In the genomic region with DNA sequence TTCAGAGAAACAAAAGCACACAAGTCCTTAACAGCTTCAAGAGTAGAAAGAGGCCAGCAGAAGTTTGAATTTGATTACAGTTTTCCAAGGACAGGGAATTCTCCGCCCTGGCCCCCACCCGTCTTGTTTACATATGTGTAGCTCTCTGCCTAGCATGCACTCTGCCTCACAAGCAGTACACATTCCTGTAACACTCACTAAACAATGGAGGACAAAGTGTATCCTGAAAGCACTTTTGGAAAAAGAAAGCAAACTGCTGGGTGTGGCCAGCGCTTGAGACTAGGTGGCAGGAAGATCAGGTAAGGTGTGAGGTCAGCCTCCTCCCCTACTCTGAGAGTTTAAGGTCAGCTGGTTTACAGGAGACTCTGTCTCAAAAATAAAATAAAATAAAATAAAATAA, we compare ENCODE assay signal across 10 mouse cellular contexts. TPM values are rescaled to one million over a fixed set of nuclear protein-coding genes. Genes with fewer than 3 reads are reported as not detected.
DNase-seq lines count a peak whose midpoint lies in the region; ATAC-seq lines count a peak whose summit lies in the region.
"Had no signal": no experiment of that assay in that cellular context is flagged by ENCODE, and none has a peak within 500 bp of the region (broad histone marks: within the 10 kb centered on the region; RNA-seq: fewer than 3 reads in every experiment).

No protein-coding gene starts in this region.

- H3K4me2 ChIP-seq in heart, embryonic 12.5 days = no peak overlapping the region
- H3K4me2 ChIP-seq in neural tube, embryonic 13.5 days = no peak overlapping the region
- no peak overlapping the region for H3K4me2 ChIP-seq in neural tube, embryonic 15.5 days
- no peak overlapping the region for H3K4me2 ChIP-seq in hindbrain, embryonic 15.5 days
- H3K4me2 ChIP-seq in stomach, embryonic 16.5 days (ENCODE audit: low read depth, low read length) = no peak overlapping the region
- H3K4me2 ChIP-seq: limb, embryonic 15.5 days had no signal

- 74% methylated on average over 3 of the region's 3 CpGs for WGBS in heart, embryonic 12.5 days
- 75% methylated on average over 3 of the region's 3 CpGs for WGBS in heart, embryonic 10.5 days
- 87% methylated on average over 3 of the region's 3 CpGs for WGBS in neural tube, embryonic 13.5 days
- WGBS in neural tube, embryonic 15.5 days = 84% methylated on average over 3 of the region's 3 CpGs
- 84% methylated on average over 3 of the region's 3 CpGs for WGBS in hindbrain, embryonic 15.5 days
- 47% methylated on average over 3 of the region's 3 CpGs for WGBS in stomach, embryonic 16.5 days

- H3K9ac ChIP-seq in heart, embryonic 12.5 days = no peak overlapping the region
- no peak overlapping the region for H3K9ac ChIP-seq in neural tube, embryonic 13.5 days
- H3K9ac ChIP-seq in neural tube, embryonic 15.5 days (replicated peaks) = no peak overlapping the region
- no peak overlapping the region for H3K9ac ChIP-seq in hindbrain, embryonic 15.5 days
- H3K9ac ChIP-seq in stomach, embryonic 16.5 days (ENCODE audit: low read length) = peak overlapping the region; percentile 38; the same call in 1 of the 2 replicates
- H3K9ac ChIP-seq: limb, embryonic 15.5 days had no signal

- peak; percentile 27; the same call in 1 of the 2 replicates for ATAC-seq in heart, embryonic 12.5 days (ENCODE audit: insufficient number of reproducible peaks, low FRiP score)
- ATAC-seq in neural tube, embryonic 13.5 days (ENCODE audit: low read depth) = no peak
- ATAC-seq in neural tube, embryonic 15.5 days (ENCODE audit: low FRiP score) = no peak
- ATAC-seq in hindbrain, embryonic 15.5 days (ENCODE audit: low FRiP score, low read depth) = 0 out of 2 replicates have a peak, but pooled peaks have one; percentile 1
- peak; percentile 48; the same call in 1 of the 2 replicates for ATAC-seq in stomach, embryonic 16.5 days (ENCODE audit: insufficient read depth, low FRiP score)
- no peak for ATAC-seq in monocyte, adult 5-6 weeks (replicated peaks; ENCODE audit: insufficient number of reproducible peaks, low FRiP score, low TSS enrichment, poor library complexity, severe bottlenecking)

- no peak overlapping the region for H3K4me3 ChIP-seq in heart, embryonic 12.5 days
- no peak overlapping the region for H3K4me3 ChIP-seq in heart, embryonic 10.5 days
- H3K4me3 ChIP-seq in neural tube, embryonic 13.5 days = no peak overlapping the region
- no peak overlapping the region for H3K4me3 ChIP-seq in neural tube, embryonic 15.5 days (replicated peaks)
- H3K4me3 ChIP-seq in hindbrain, embryonic 15.5 days = no peak overlapping the region
- H3K4me3 ChIP-seq in stomach, embryonic 16.5 days (replicated peaks; ENCODE audit: low read length) = no peak overlapping the region
- H3K4me3 ChIP-seq: limb, embryonic 15.5 days had no signal

- peaks cover 57% of the 10 kb centered on the region for H3K4me1 ChIP-seq in heart, embryonic 12.5 days (replicated peaks)
- H3K4me1 ChIP-seq in heart, embryonic 10.5 days = peaks cover 36% of the 10 kb centered on the region
- peaks cover 68% of the 10 kb centered on the region for H3K4me1 ChIP-seq in neural tube, embryonic 13.5 days (replicated peaks)
- H3K4me1 ChIP-seq in neural tube, embryonic 15.5 days = peaks cover 51% of the 10 kb centered on the region
- peaks cover 40% of the 10 kb centered on the region for H3K4me1 ChIP-seq in hindbrain, embryonic 15.5 days (replicated peaks)
- peaks cover 59% of the 10 kb centered on the region for H3K4me1 ChIP-seq in stomach, embryonic 16.5 days (ENCODE audit: control insufficient read depth, insufficient read depth, low read length)

- no peaks in the 10 kb centered on the region for H3K27me3 ChIP-seq in heart, embryonic 12.5 days (replicated peaks)
- no peaks in the 10 kb centered on the region for H3K27me3 ChIP-seq in heart, embryonic 10.5 days (ENCODE audit: insufficient read depth, poor library complexity, severe bottlenecking)
- H3K27me3 ChIP-seq in neural tube, embryonic 13.5 days = no peaks in the 10 kb centered on the region
- no peaks in the 10 kb centered on the region for H3K27me3 ChIP-seq in neural tube, embryonic 15.5 days (replicated peaks)
- no peaks in the 10 kb centered on the region for H3K27me3 ChIP-seq in hindbrain, embryonic 15.5 days
- H3K27me3 ChIP-seq in stomach, embryonic 16.5 days (ENCODE audit: control insufficient read depth, insufficient read depth, low read length) = no peaks in the 10 kb centered on the region
- H3K27me3 ChIP-seq: limb, embryonic 15.5 days had no signal

- peak overlapping the region; percentile 15; the same call in 1 of the 2 replicates for H3K27ac ChIP-seq in heart, embryonic 12.5 days (ENCODE audit: poor library complexity, severe bottlenecking)
- H3K27ac ChIP-seq in heart, embryonic 10.5 days = no peak overlapping the region
- peak overlapping the region; percentile 46 for H3K27ac ChIP-seq in neural tube, embryonic 13.5 days (replicated peaks)
- H3K27ac ChIP-seq in neural tube, embryonic 15.5 days (replicated peaks) = no peak overlapping the region
- H3K27ac ChIP-seq in hindbrain, embryonic 15.5 days (replicated peaks) = no peak overlapping the region
- H3K27ac ChIP-seq in stomach, embryonic 16.5 days (ENCODE audit: low read length) = peak overlapping the region; percentile 64
- H3K27ac ChIP-seq: limb, embryonic 15.5 days had no signal

- H3K9me3 ChIP-seq in heart, embryonic 12.5 days (replicated peaks) = no peaks in the 10 kb centered on the region
- no peaks in the 10 kb centered on the region for H3K9me3 ChIP-seq in heart, embryonic 10.5 days
- no peaks in the 10 kb centered on the region for H3K9me3 ChIP-seq in neural tube, embryonic 13.5 days
- no peaks in the 10 kb centered on the region for H3K9me3 ChIP-seq in neural tube, embryonic 15.5 days (replicated peaks)
- no peaks in the 10 kb centered on the region for H3K9me3 ChIP-seq in hindbrain, embryonic 15.5 days
- no peaks in the 10 kb centered on the region for H3K9me3 ChIP-seq in stomach, embryonic 16.5 days (replicated peaks; ENCODE audit: control insufficient read depth, low read length)
- H3K9me3 ChIP-seq: G1E; limb, embryonic 15.5 days had no signal

- no peaks in the 10 kb centered on the region for H3K36me3 ChIP-seq in heart, embryonic 12.5 days
- no peaks in the 10 kb centered on the region for H3K36me3 ChIP-seq in heart, embryonic 10.5 days
- no peaks in the 10 kb centered on the region for H3K36me3 ChIP-seq in neural tube, embryonic 13.5 days
- H3K36me3 ChIP-seq in neural tube, embryonic 15.5 days = no peaks in the 10 kb centered on the region
- no peaks in the 10 kb centered on the region for H3K36me3 ChIP-seq in hindbrain, embryonic 15.5 days
- no peaks in the 10 kb centered on the region for H3K36me3 ChIP-seq in stomach, embryonic 16.5 days (ENCODE audit: control insufficient read depth, insufficient read depth, low read length)
- H3K36me3 ChIP-seq: limb, embryonic 15.5 days had no signal

- no peak for DNase-seq in heart, embryonic 10.5 days (ENCODE audit: low spot score)
- DNase-seq in right cerebral cortex, postnatal 4 days = no peak

RNA-seq across cellular contexts. Expression of gene Scarb2, which starts 8.4 kb away (rescaled TPM):
- 17.7 and 18.0 TPM in 2 replicates for polyA plus RNA-seq in heart, embryonic 12.5 days (2016; fragmentation: Nextera tagmentation; extraction: Ambion mirVana)
- polyA plus RNA-seq in heart, embryonic 10.5 days (2016; fragmentation: Nextera tagmentation; extraction: Ambion mirVana) = 8.3 and 12.1 TPM in 2 replicates
- 18.8 and 18.9 TPM in 2 replicates for polyA plus RNA-seq in neural tube, embryonic 13.5 days (2015; fragmentation: Nextera tagmentation; extraction: Ambion mirVana)
- 21.2 and 21.3 TPM in 2 replicates for polyA plus RNA-seq in neural tube, embryonic 15.5 days (2015; fragmentation: Nextera tagmentation; extraction: Ambion mirVana)
- 20.3 and 21.4 TPM in 2 replicates for polyA plus RNA-seq in hindbrain, embryonic 15.5 days (2015; fragmentation: Nextera tagmentation; extraction: Ambion mirVana)
- 17.7 and 18.2 TPM in 2 replicates for polyA plus RNA-seq in stomach, embryonic 16.5 days (2015; fragmentation: Nextera tagmentation; extraction: Ambion mirVana)
- total RNA-seq in monocyte, adult 5-6 weeks (2017) = 75.7 to 83.7 TPM (median 80.4 TPM) in 3 replicates

RNA-seq across cellular contexts. Expression of gene Fam47e, which starts 56.6 kb away (rescaled TPM):
- not detected in 2 replicates for polyA plus RNA-seq in heart, embryonic 12.5 days (2016; fragmentation: Nextera tagmentation; extraction: Ambion mirVana)
- not detected in 2 replicates for polyA plus RNA-seq in heart, embryonic 10.5 days (2016; fragmentation: Nextera tagmentation; extraction: Ambion mirVana)
- polyA plus RNA-seq in neural tube, embryonic 13.5 days (2015; fragmentation: Nextera tagmentation; extraction: Ambion mirVana) = 0.59 TPM in 1 of 2 replicates, not detected in the other
- 1.2 and 1.8 TPM in 2 replicates for polyA plus RNA-seq in neural tube, embryonic 15.5 days (2015; fragmentation: Nextera tagmentation; extraction: Ambion mirVana)
- 0.90 and 1.7 TPM in 2 replicates for polyA plus RNA-seq in hindbrain, embryonic 15.5 days (2015; fragmentation: Nextera tagmentation; extraction: Ambion mirVana)
- 0.37 and 0.61 TPM in 2 replicates for polyA plus RNA-seq in stomach, embryonic 16.5 days (2015; fragmentation: Nextera tagmentation; extraction: Ambion mirVana)
- total RNA-seq in monocyte, adult 5-6 weeks (2017) = not detected in 3 replicates
- polyA plus RNA-seq: G1E; limb, embryonic 15.5 days had no signal

Comparison
In these comparisons a context has a peak if more than half of its experiments do, and no peak if none do; other contexts are left out.
1. H3K27ac ChIP-seq: peak in heart, embryonic 12.5 days (single experiment), neural tube, embryonic 13.5 days (single experiment) and stomach, embryonic 16.5 days (single experiment); none in heart, embryonic 10.5 days (single experiment), neural tube, embryonic 15.5 days (single experiment) and hindbrain, embryonic 15.5 days (single experiment).
2. ATAC-seq: peak in heart, embryonic 12.5 days (single experiment), hindbrain, embryonic 15.5 days (single experiment) and stomach, embryonic 16.5 days (single experiment); none in neural tube, embryonic 13.5 days (single experiment), neural tube, embryonic 15.5 days (single experiment) and monocyte, adult 5-6 weeks (single experiment).